Mouse (Mus musculus) hindbrain, postnatal 0 days (tissue): ENCODE measurements at regions not wholly inside any gene's neighbourhood (a gene's known extent, or its start where the extent isn't known, plus 50 kb on each side); places are given as distances from the start of the nearest gene placed in this dataset.

Experiments
- ATAC-seq: fragments of 200-750 bp; cut with Nextera tagmentation; 2 replicates; pipeline ENCODE4 v1.8.0; 2017; ENCODE audit warnings: mild to moderate bottlenecking, moderate TSS enrichment, moderate library complexity
- DNase-seq: peaks from one replicate; pipeline ENCODE4 v3.0.0-alpha.2; 2015; ENCODE audit warnings: low spot score
- H3K27ac ChIP-seq: fragments of 300-500 bp; sonication (generic); 2 replicates; pipeline ENCODE4 v1.5.1; 2014; ENCODE audit warnings: mild to moderate bottlenecking
- H3K27me3 ChIP-seq: fragments of 300-500 bp; sonication (generic); 2 replicates; pipeline ENCODE4 v1.6.1; 2014; ENCODE audit warnings: low read length, mixed read lengths; ENCODE audit not compliant: insufficient read depth
- H3K36me3 ChIP-seq: fragments of 300-500 bp; sonication (generic); 2 replicates; pipeline ENCODE4 v1.6.1; 2014; ENCODE audit warnings: low read length, mixed read lengths; ENCODE audit not compliant: insufficient read depth
- H3K4me1 ChIP-seq: fragments of 300-500 bp; sonication (generic); 2 replicates; pipeline ENCODE4 v1.6.1; 2014; ENCODE audit warnings: antibody characterized with exemption, low read length, mixed read lengths; ENCODE audit not compliant: insufficient read depth
- H3K4me2 ChIP-seq: fragments of 300-500 bp; sonication (generic); 2 replicates; pipeline ENCODE4 v1.6.1; 2014; ENCODE audit warnings: low read depth, mild to moderate bottlenecking, low read length, moderate library complexity, mixed read lengths
- H3K4me3 ChIP-seq: fragments of 300-500 bp; sonication (generic); 2 replicates; pipeline ENCODE4 v1.5.1; 2014; ENCODE audit warnings: low read length
- H3K9ac ChIP-seq: fragments of 300-500 bp; sonication (generic); replicated peaks from 2 replicates; pipeline ENCODE4 v1.6.1; 2014; ENCODE audit warnings: mild to moderate bottlenecking, low read length, moderate library complexity, mixed read lengths
- H3K9me3 ChIP-seq: fragments of 300-500 bp; sonication (generic); 2 replicates; pipeline ENCODE4 v1.6.1; 2016; ENCODE audit warnings: low read length, mixed read lengths
- CTCF ChIP-seq: IDR thresholded peaks from 2 replicates; pipeline ENCODE4 v1.5.1; 2016; ENCODE audit warnings: antibody characterized with exemption, control low read depth, low read depth
- WGBS: fragments of 180-500 bp; shearing (Covaris S2); extraction: QIAGEN DNeasy Blood & Tissue Kit; methylation state at CpG from one replicate; pipeline ENCODE4 v1.1.7; 2014; 5-methylcytosine and 5-hydroxymethylcytosine counted together

GRCm38 (mm10) chr1:194161469-194161868 is 456.5 kb upstream of the Plxna2 start:
- H3K27ac ChIP-seq, result 0 out of 2 replicates have a peak overlapping the region, but pooled peaks have one; percentile 2
- no peaks in the 10 kb centered on the region for H3K9me3 ChIP-seq
- peaks cover 3% of the 10 kb centered on the region; the same call in 1 of the 2 replicates for H3K4me1 ChIP-seq
- ATAC-seq (no peak), DNase-seq (peak; percentile 16)
- H3K4me3 ChIP-seq, result no peak overlapping the region
- no peak overlapping the region for H3K4me2 ChIP-seq
- TF ChIP-seq CTCF, result no peak
- H3K9ac ChIP-seq, result no peak overlapping the region
- no peaks in the 10 kb centered on the region for H3K27me3 ChIP-seq
- no peaks in the 10 kb centered on the region for H3K36me3 ChIP-seq
- 41% methylated on average over 4 of the region's 4 CpGs for WGBS

GRCm38 (mm10) chr1:194160761-194161461 is 457.1 kb upstream of the Plxna2 start:
- peak; percentile 88 for ATAC-seq
- H3K4me1 ChIP-seq, result peaks cover 3% of the 10 kb centered on the region; the same call in 1 of the 2 replicates
- H3K4me2 ChIP-seq, result 0 out of 2 replicates have a peak overlapping the region, but pooled peaks have one; percentile 10

GRCm38 (mm10) chr1:194157268-194157667 is 460.8 kb upstream of the Plxna2 start:
- Histone ChIP-seq H3K27ac (no peak overlapping the region), H3K27me3 (no peaks in the 10 kb centered on the region), H3K9me3 (no peaks in the 10 kb centered on the region), H3K9ac (no peak overlapping the region), H3K4me3 (no peak overlapping the region), H3K4me2 (no peak overlapping the region), H3K4me1 (peaks cover 3% of the 10 kb centered on the region; the same call in 1 of the 2 replicates), H3K36me3 (no peaks in the 10 kb centered on the region)
- WGBS, result 94% methylated on average over 6 of the region's 6 CpGs
- no peak for ATAC-seq
- TF ChIP-seq CTCF, result no peak
- DNase-seq, result no peak

More at GRCm38 (mm10) chr1:194160761-194161461, 457.1 kb upstream of the Plxna2 start:
- no peak overlapping the region for H3K9ac ChIP-seq
- peak overlapping the region; percentile 64; the same call in 1 of the 2 replicates for H3K27ac ChIP-seq
- H3K36me3 ChIP-seq, result no peaks in the 10 kb centered on the region
- TF ChIP-seq CTCF, result no peak
- WGBS, result 16% methylated on average over 8 of the region's 8 CpGs
- no peaks in the 10 kb centered on the region for H3K9me3 ChIP-seq
- no peaks in the 10 kb centered on the region for H3K27me3 ChIP-seq
- H3K4me3 ChIP-seq, result no peak overlapping the region
- peak; percentile 73 for DNase-seq

- no peak overlapping the region for H3K4me3 ChIP-seq
- H3K27me3 ChIP-seq, result no peaks in the 10 kb centered on the region
- DNase-seq (peak; percentile 39), ATAC-seq (no peak)
- H3K9ac ChIP-seq, result no peak overlapping the region
- no peak overlapping the region for H3K4me2 ChIP-seq
- no peak for TF ChIP-seq CTCF
- no peak overlapping the region for H3K27ac ChIP-seq
- no peaks in the 10 kb centered on the region for H3K36me3 ChIP-seq
- 68% methylated on average over 11 of the region's 11 CpGs for WGBS
- no peaks in the 10 kb centered on the region for H3K9me3 ChIP-seq
- no peaks in the 10 kb centered on the region for H3K4me1 ChIP-seq
Measured at GRCm38 (mm10) chr1:194148416-194149364, 469.3 kb upstream of the Plxna2 start.

GRCm38 (mm10) chr1:194117631-194118360 is 500.2 kb upstream of the Plxna2 start:
- H3K9ac ChIP-seq, result no peak overlapping the region
- H3K36me3 ChIP-seq, result no peaks in the 10 kb centered on the region
- H3K27ac ChIP-seq, result no peak overlapping the region
- ATAC-seq (no peak), DNase-seq (no peak)
- H3K27me3 ChIP-seq, result no peaks in the 10 kb centered on the region
- H3K4me2 ChIP-seq, result no peak overlapping the region
- no peaks in the 10 kb centered on the region for H3K4me1 ChIP-seq
- no peak overlapping the region for H3K4me3 ChIP-seq
- WGBS, result 69% methylated on average over 4 of the region's 4 CpGs
- TF ChIP-seq CTCF, result no peak
- H3K9me3 ChIP-seq, result no peaks in the 10 kb centered on the region

GRCm38 (mm10) chr1:194114399-194114798 is 503.6 kb upstream of the Plxna2 start:
- no peak overlapping the region for H3K27ac ChIP-seq
- WGBS, result 52% methylated on average over 1 of the region's 1 CpGs
- no peak for TF ChIP-seq CTCF
- H3K9me3 ChIP-seq, result no peaks in the 10 kb centered on the region
- no peak overlapping the region for H3K9ac ChIP-seq
- DNase-seq (no peak), ATAC-seq (no peak)
- H3K36me3 ChIP-seq, result no peaks in the 10 kb centered on the region
- no peaks in the 10 kb centered on the region for H3K4me1 ChIP-seq
- no peak overlapping the region for H3K4me2 ChIP-seq
- H3K4me3 ChIP-seq, result no peak overlapping the region
- H3K27me3 ChIP-seq, result no peaks in the 10 kb centered on the region
